Mouse (Mus musculus): Measurements from ENCODE around the gene Col25a1.

Gene Col25a1

GRCm38 (mm10) chr3:130385856-130386255, 254.6 kb downstream of the Col25a1 start:
- DNase-seq = no peak

DNA sequence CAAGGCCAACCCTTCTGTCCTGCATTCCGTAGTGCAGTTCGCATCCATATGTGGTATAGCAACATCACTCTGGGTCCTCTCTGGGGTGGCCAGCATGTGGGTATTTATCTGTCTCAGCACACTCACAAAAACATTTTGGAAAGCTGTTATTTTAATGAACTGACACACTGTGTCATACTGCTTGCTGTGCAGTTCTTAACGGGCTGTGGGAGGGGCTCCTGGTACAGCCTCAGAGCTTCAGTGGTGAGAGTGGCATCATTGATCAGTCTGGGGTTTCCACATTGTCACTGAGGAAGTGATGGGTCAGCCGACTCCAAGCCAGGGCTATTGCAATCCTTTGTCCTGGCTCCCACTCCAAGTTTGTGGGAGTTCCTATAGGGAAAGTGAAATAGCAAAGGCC, 255.9 kb downstream of the Col25a1 start:
- no peak for DNase-seq

DNA sequence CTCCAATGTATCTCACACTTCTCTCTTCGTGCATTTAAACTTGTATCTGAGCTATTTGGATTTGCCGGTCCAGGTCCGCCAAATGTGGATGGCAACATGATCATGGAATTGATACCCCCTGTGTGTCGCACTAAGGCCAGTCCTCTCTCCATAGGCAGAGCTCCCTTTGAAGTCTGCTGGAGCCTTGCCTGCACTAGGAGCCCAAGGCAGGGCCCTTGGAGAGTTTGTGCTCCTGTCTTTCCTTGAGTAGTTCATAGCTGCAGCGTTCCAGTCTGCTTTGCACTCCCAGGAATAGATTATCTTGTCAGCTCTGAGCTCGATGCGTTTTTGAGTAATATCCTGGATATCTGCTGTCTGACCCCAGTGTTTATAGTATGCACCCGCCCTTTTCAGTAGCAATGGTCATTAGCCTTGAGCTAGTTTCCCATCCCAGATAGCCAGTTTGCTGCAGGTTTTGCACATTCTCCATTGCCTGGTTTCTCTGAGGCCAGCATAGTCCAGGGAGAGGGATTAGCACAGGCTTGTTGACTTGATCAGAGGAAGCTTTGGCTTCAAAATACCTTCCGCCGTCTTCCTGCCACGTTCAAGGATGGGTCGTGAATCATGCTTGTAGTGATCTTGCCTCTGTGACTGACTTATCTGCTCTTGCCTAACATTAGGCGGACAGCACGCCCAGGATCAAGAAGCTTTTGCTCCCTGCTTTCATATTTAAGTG, 258.1 kb downstream of the Col25a1 start:
- no peak for DNase-seq

DNA sequence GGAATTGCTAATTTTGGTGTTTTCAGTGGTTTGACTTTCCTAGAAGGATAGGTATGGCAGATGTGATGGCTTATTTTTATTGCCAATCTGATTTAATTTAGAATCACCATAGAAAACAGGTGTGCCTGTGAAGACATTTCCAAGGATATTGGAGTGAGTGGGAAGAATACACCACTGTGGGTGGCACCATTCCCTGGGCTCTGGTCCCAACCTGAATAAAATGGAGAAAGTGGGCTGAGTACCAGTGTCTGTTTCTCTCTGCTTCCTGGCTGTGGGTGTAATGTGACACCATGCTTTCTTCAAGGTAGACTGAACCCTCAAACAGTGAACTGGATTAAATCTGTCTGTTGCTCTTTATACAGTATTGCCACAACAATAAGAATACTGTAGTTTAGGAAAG, 265.3 kb downstream of the Col25a1 start:
- no peak for DNase-seq

- peak; percentile 60 to 71 for DNase-seq
Measured at GRCm38 (mm10) chr3:130400716-130401559, 269.6 kb downstream of the Col25a1 start.

- no peak for DNase-seq
Measured at GRCm38 (mm10) chr3:130401560-130401852, 270.2 kb downstream of the Col25a1 start.

GRCm38 (mm10) chr3:130404525-130405409, 273.5 kb downstream of the Col25a1 start:
- no peak for DNase-seq

GRCm38 (mm10) chr3:130407201-130407600, 275.9 kb downstream of the Col25a1 start:
- DNase-seq = no peak

DNA sequence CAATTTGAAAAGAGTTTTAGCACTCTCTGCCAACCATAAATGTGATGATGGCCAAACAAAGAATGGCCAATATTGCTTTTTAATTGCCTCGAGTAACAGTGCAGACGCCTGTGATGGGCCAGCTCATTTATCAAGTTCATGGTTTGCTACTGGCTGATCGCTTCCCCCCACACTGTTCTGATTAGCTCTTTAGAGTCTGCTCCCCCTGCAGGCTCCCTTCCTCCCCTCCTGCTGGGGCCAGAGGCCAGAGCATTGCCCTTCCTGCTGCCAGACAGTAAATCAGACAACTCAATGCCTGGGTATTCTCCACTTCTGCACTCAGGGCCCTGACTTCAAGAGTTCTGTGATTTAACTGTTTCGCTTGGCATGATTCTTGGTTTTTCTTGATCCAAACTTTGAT, 281.9 kb downstream of the Col25a1 start:
- peak; percentile 17 to 58 for DNase-seq

- no peak for DNase-seq
Measured at GRCm38 (mm10) chr3:130418951-130419350, 287.6 kb downstream of the Col25a1 start.

- peak; percentile 59 to 65 for DNase-seq
Measured at GRCm38 (mm10) chr3:130428796-130429195, 297.5 kb downstream of the Col25a1 start.

DNA sequence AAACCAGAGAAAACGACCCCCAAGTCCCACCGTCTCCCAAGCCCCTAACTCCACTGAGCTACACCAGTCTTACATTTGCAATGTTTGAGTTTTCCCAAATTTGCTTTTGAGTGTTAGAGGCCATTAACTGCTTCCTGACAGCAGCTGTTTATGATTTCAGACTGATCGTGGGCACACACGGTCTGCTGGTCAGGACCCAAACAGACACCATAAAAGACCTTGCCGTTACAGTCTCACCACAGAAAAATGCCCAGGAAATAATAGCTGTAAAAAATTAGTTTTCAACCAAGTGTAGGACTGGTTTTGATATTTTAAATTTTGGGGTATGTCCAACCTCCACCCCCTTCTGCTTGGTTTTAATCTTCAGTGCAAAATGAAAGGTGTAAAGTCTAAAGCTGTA, 298.8 kb downstream of the Col25a1 start:
- DNase-seq = no peak

- DNase-seq = no peak
Measured at GRCm38 (mm10) chr3:130432818-130433217, 301.5 kb downstream of the Col25a1 start.

DNA sequence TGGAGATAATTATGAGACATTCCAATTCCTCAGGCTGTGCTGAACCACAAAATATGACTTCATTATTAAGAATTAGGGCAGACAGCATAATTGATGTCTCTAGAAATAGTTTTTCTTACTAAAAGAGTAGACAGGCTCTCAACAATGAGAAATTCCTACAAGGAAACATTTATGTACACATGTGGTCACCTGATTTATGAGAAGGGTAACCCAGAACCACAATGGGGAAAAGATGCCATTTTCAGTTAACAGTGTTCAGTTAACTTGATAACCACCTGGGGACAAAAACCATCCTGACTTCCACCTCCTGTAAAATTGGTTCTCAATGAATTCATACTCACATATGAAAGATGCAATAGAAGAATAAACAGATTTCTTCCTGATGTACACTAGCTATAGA, 305.7 kb downstream of the Col25a1 start:
- DNase-seq = no peak

DNA sequence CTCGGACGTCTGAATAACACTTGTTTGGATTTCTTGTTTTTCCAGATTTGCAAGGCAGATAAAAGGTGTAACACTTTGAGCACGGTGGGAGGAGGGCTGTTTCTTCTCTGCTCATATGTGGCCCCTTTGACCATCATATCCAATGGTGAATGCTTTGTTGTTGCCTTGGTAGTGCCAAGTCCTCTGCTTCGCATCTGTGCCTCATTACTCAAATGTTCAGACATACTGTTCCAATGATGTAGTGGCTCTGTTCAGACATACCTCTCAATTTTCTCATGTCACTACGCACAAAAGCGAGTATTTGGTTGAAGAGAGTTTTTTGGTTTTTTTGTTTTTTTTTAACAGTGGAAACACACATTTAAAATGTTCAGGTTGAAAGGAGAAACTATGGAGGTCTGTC, 308.5 kb downstream of the Col25a1 start:
- no peak for DNase-seq

DNA sequence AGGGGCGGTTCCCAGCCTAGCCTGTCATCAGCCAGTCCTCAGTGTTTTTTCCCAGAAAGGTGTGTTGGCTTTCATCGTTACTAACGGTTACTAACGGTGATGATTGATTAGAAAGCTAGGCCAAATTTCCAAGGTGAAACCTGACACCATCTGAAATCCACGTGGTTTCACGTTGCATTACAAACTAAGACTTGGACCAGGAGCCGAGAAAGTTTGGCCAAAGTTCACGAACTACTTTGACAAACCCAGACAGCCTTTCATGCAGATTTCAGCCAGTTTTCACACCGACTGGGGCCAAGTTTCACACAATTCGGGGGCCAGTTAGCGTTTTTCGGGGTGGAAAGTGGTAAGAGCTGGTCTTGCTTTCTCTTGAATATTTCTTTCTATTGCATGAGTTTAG, 309.4 kb downstream of the Col25a1 start:
- DNase-seq = no peak

- DNase-seq = no peak
Measured at GRCm38 (mm10) chr3:130443842-130444627, 312.7 kb downstream of the Col25a1 start.

DNA sequence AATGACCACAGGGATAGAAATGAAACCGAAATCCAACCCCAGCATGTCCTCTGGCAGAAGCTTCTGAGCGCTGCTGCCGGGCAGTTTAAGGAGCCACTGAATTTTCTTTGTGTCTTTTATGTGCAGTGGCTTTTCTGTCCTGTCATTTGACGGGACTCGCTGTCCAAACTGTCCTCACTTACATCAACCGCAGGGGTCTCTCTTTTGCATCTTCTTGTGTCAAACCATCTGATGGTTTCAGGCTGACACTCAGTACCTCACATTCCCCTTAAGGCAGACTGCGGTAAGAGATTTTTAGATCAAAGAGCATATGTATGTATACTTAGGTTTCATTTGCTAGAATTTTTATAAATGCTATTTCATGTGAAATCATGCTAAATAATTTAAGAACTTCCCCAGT, 318.6 kb downstream of the Col25a1 start:
- DNase-seq = peak in 1 of 2 experiments; percentile 5

- DNase-seq = no peak
Measured at GRCm38 (mm10) chr3:130465371-130465770, 334.1 kb downstream of the Col25a1 start.

DNA sequence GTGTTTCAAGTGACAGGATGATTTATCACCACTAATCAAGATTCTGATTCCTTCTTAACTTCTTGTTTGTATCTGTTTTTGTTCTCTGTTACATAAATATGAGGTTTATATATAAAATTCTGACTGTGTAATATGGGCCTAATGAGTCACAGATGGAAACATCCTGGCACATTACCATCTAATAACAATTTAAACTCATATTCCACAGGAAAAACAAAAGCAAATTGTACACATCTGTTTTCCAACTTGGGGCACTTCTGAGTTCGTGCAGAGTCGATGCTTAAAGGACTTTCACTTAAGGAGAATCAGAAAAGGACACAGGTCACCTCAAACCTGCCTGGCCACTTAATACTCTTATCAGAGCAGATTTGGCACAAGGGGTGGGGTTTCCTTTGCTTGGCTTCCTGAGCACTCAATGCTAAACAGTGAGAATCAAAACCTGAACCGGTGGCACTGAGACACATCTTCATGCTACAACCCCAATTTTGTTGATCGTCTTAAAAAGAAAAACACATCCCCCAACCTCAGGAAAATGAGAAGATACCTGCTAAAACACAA, 342.0 kb downstream of the Col25a1 start:
- DNase-seq = no peak

DNA sequence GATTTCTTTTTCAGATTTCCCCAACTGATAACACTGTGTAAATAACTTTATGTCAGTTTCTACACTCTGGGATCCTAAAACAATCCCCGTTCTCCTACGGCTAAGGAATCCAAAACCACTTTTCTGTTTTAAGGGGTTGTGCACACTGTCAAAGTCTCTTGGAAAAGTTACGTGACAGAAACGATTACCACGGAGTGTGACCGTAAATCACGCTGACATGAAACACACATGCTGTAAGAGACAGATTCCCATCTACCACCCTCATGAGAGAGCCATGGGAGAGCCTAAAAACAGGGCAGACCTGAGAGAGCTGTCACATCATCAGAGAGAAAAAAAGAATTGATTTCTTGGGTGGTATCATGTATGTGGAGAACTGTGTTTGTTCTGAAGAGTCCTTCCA, 342.7 kb downstream of the Col25a1 start:
- DNase-seq = no peak

- no peak for DNase-seq
Measured at GRCm38 (mm10) chr3:130482513-130482912, 351.2 kb downstream of the Col25a1 start.

Data from cerebellum, postnatal 10 days (tissue).